Mouse (Mus musculus): ENCODE results near the gene Adgrb3. TPM values are rescaled to one million over a fixed set of nuclear protein-coding genes. Genes with fewer than 3 reads are reported as not detected.

Adgrb3 gene
- polyA plus RNA-seq, 1 experiment, result 0.08 TPM

DNA sequence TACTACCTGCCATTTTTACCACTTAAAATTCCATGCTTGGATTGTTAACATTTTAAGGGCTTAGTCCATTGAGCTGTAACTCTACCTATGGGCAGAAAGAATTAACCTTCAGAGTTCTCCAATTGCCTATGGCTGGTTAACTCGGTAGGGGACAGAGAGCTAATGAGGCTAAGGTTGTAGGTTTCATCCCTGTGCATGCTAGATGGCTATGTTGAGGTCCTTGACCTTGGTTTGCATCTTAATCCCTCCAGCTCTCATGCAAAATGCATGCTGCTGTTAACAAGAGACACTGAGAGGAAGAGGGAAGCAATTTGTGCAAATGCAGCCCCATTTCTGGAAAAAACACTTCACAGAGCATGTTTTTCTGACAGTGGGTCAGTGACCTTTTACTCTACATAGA lies 366.9 kb downstream of the Adgrb3 start:
- 47% methylated on average over 1 of the region's 1 CpGs for WGBS
- no peaks in the 10 kb centered on the region for H3K4me1 ChIP-seq (ENCODE audit: control insufficient read depth, insufficient read depth, insufficient read length)
- no peak overlapping the region for H3K4me3 ChIP-seq (ENCODE audit: extremely low read depth, insufficient read depth, insufficient read length)
- TF ChIP-seq POLR2A (IDR thresholded peaks at IDR 0.05; ENCODE audit: low read depth, low read length), result no peak
- TF ChIP-seq CTCF (IDR thresholded peaks at IDR 0.05; ENCODE audit: extremely low read depth, insufficient read depth, insufficient read length, insufficient replicate concordance), result no peak
- H3K36me3 ChIP-seq (ENCODE audit: control insufficient read depth, insufficient read depth, low read length), result no peaks in the 10 kb centered on the region
- no peak for DNase-seq (ENCODE audit: low read depth in 1 of 2, low spot score in 2 of 2)
- no peak overlapping the region for H3K27ac ChIP-seq (ENCODE audit: insufficient read depth, low read length)
- no peaks in the 10 kb centered on the region for H3K27me3 ChIP-seq (ENCODE audit: control insufficient read depth, insufficient read depth, low read length)

DNA sequence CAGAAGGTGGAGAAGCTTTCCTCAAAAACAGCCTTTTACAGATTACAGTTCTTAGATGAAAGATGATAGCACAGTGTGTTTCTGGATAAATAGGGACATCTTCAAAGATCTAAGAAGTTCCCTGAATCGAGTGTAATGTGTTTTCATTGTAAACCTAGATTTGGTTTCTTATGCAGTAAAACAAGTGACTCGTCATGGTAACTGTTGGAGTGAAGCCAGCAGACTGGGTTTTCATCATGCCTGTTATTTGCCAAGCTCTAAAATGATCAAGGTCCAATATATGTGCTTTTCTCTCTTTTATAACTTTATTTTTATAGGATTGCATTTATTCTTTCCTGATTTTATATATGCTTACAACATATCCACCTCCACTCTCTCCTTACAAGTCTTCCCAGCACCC lies 394.0 kb downstream of the Adgrb3 start:
- H3K36me3 ChIP-seq (ENCODE audit: control insufficient read depth, insufficient read depth, low read length), result no peaks in the 10 kb centered on the region
- 70% methylated on average over 2 of the region's 2 CpGs for WGBS
- H3K27me3 ChIP-seq (ENCODE audit: control insufficient read depth, insufficient read depth, low read length), result no peaks in the 10 kb centered on the region
- no peak overlapping the region for H3K27ac ChIP-seq (ENCODE audit: insufficient read depth, low read length)
- TF ChIP-seq POLR2A (IDR thresholded peaks at IDR 0.05; ENCODE audit: low read depth, low read length) (no peak), CTCF (IDR thresholded peaks at IDR 0.05; ENCODE audit: extremely low read depth, insufficient read depth, insufficient read length, insufficient replicate concordance) (no peak)
- no peak for DNase-seq (ENCODE audit: low read depth in 1 of 2, low spot score in 2 of 2)
- no peak overlapping the region for H3K4me3 ChIP-seq (ENCODE audit: extremely low read depth, insufficient read depth, insufficient read length)
- H3K4me1 ChIP-seq (ENCODE audit: control insufficient read depth, insufficient read depth, insufficient read length), result no peaks in the 10 kb centered on the region

DNA sequence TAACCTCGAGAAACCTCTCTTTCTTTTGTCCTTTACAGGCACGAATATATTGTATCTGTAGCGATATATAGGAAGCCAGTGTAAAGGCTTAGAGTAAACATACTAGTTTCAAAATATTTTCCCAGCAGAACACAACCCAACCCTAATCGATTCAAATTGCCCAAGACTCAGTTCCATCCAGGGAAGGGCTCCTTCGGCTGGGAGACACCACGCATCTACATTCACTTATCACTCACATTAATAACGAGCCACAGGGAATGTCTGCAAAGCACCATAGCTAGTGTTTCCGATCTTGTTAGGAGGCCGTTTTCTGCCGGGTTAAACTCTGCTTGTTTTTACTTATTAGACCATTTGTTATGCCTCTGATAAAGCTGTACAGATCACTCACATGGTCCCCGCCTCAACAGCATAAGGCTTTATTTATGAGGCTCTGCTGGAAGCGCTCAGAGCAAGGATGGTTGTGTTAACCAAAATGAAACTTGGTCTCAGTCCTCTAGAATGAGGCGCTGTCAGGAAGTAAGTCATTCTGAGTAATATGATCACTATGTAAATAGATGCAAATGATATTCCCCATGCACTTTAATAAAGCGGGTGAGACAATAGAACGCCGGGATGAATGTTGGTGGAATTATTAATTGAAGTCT lies 399.2 kb downstream of the Adgrb3 start:
- no peak overlapping the region for H3K4me3 ChIP-seq (ENCODE audit: extremely low read depth, insufficient read depth, insufficient read length)
- H3K4me1 ChIP-seq (ENCODE audit: control insufficient read depth, insufficient read depth, insufficient read length), result no peaks in the 10 kb centered on the region
- H3K27ac ChIP-seq (ENCODE audit: insufficient read depth, low read length), result no peak overlapping the region
- no peaks in the 10 kb centered on the region for H3K36me3 ChIP-seq (ENCODE audit: control insufficient read depth, insufficient read depth, low read length)
- TF ChIP-seq POLR2A (IDR thresholded peaks at IDR 0.05; ENCODE audit: low read depth, low read length), result no peak
- no peak for TF ChIP-seq CTCF (IDR thresholded peaks at IDR 0.05; ENCODE audit: extremely low read depth, insufficient read depth, insufficient read length, insufficient replicate concordance)
- H3K27me3 ChIP-seq (ENCODE audit: control insufficient read depth, insufficient read depth, low read length), result no peaks in the 10 kb centered on the region
- no peak for DNase-seq (ENCODE audit: low read depth in 1 of 2, low spot score in 2 of 2)
- 84% methylated on average over 16 of the region's 16 CpGs for WGBS

DNA sequence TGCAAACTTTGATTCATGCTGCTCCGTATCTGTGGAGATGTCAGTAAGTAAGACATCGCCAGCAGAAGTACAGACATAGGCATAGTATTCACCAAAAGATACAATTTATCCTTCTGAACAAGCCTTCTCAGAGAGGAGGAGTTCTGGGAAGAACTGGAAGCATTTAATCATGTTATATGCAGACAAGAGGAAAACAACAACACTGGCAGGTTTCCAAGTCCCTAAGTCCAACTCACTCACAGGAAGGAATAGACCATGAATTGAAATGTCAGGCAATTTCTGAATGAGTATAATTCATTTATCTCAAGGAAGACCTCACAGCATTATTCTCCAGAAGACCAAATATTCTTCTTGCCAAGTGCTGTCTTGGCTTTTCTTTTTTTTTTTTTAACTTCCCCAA lies 408.8 kb downstream of the Adgrb3 start:
- H3K27ac ChIP-seq (ENCODE audit: insufficient read depth, low read length), result no peak overlapping the region
- no peaks in the 10 kb centered on the region for H3K36me3 ChIP-seq (ENCODE audit: control insufficient read depth, insufficient read depth, low read length)
- no peak for DNase-seq (ENCODE audit: low read depth in 1 of 2, low spot score in 2 of 2)
- 87% methylated on average over 2 of the region's 2 CpGs for WGBS
- H3K27me3 ChIP-seq (ENCODE audit: control insufficient read depth, insufficient read depth, low read length), result no peaks in the 10 kb centered on the region
- TF ChIP-seq CTCF (IDR thresholded peaks at IDR 0.05; ENCODE audit: extremely low read depth, insufficient read depth, insufficient read length, insufficient replicate concordance) (no peak), POLR2A (IDR thresholded peaks at IDR 0.05; ENCODE audit: low read depth, low read length) (no peak)
- no peaks in the 10 kb centered on the region for H3K4me1 ChIP-seq (ENCODE audit: control insufficient read depth, insufficient read depth, insufficient read length)
- H3K4me3 ChIP-seq (ENCODE audit: extremely low read depth, insufficient read depth, insufficient read length), result no peak overlapping the region

DNA sequence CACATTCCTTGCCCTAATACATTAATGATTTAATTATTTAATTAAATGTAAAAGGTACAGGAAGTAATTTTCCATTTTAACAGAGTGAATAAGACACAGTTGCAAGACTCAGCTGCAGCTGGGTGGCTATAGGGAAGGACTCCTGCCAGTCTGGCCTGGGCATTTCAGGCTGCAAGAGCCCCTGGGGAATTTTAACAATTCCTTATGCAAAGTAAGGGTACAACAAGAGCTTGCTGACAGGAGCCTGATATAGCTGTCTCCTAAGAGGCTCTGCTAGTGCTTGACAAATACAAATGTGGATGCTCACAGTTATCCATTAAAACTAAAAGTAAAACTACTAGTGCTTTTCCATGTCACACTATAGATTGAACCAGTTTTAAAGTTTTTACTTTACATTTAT lies 410.1 kb downstream of the Adgrb3 start:
- Histone ChIP-seq H3K27ac (ENCODE audit: insufficient read depth, low read length) (no peak overlapping the region), H3K4me3 (ENCODE audit: extremely low read depth, insufficient read depth, insufficient read length) (no peak overlapping the region), H3K4me1 (ENCODE audit: control insufficient read depth, insufficient read depth, insufficient read length) (no peaks in the 10 kb centered on the region), H3K36me3 (ENCODE audit: control insufficient read depth, insufficient read depth, low read length) (no peaks in the 10 kb centered on the region), H3K27me3 (ENCODE audit: control insufficient read depth, insufficient read depth, low read length) (no peaks in the 10 kb centered on the region)
- no peak for DNase-seq (ENCODE audit: low read depth in 1 of 2, low spot score in 2 of 2)
- no peak for TF ChIP-seq CTCF (IDR thresholded peaks at IDR 0.05; ENCODE audit: extremely low read depth, insufficient read depth, insufficient read length, insufficient replicate concordance)

DNA sequence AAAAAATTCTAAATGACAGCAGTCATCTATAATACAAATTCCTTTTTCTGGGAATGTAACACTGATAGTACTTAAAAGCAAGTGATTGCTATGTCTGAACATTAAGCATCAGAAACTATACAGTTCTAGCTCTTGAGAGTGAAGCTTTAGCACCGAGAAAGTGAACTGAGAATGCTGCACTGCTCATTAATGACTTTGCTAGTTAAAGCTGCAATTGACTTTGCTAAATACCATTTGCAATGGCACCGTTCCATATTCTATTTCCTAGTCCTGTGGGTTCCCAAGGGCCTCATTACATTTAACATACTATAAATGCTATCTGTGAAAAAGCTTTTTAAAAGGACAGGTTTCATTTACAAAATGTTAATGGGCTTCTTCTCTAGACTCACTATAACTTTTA lies 414.4 kb downstream of the Adgrb3 start:
- TF ChIP-seq CTCF (IDR thresholded peaks at IDR 0.05; ENCODE audit: extremely low read depth, insufficient read depth, insufficient read length, insufficient replicate concordance), result no peak
- TF ChIP-seq POLR2A (IDR thresholded peaks at IDR 0.05; ENCODE audit: low read depth, low read length), result no peak
- Histone ChIP-seq H3K27me3 (ENCODE audit: control insufficient read depth, insufficient read depth, low read length) (no peaks in the 10 kb centered on the region), H3K4me3 (ENCODE audit: extremely low read depth, insufficient read depth, insufficient read length) (no peak overlapping the region), H3K27ac (ENCODE audit: insufficient read depth, low read length) (no peak overlapping the region), H3K36me3 (ENCODE audit: control insufficient read depth, insufficient read depth, low read length) (no peaks in the 10 kb centered on the region), H3K4me1 (ENCODE audit: control insufficient read depth, insufficient read depth, insufficient read length) (no peaks in the 10 kb centered on the region)
- 81% methylated on average over 2 of the region's 2 CpGs for WGBS
- DNase-seq (ENCODE audit: low read depth in 1 of 2, low spot score in 2 of 2), result no peak

DNA sequence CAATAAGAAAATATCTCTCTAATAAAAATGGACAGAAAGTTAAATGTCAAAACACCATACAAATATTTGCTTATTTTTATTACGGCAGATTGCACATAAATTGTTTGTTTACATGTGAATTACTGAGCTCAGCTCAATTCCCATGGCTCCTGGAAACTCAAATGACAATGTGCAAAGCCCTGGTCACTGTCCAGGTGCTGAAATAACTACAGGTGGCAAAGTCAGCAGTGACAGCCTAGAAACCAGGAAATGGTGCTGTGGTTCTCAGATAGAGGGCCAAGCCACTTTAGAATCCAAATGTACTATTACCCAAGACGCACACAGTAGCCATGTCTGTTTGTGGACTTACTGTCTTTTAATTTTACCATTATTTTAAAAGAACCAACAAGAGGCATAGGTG lies 465.3 kb downstream of the Adgrb3 start:
- no peak for TF ChIP-seq CTCF (IDR thresholded peaks at IDR 0.05; ENCODE audit: extremely low read depth, insufficient read depth, insufficient read length, insufficient replicate concordance)
- no peak for TF ChIP-seq POLR2A (IDR thresholded peaks at IDR 0.05; ENCODE audit: low read depth, low read length)
- DNase-seq (ENCODE audit: low read depth in 1 of 2, low spot score in 2 of 2), result no peak
- Histone ChIP-seq H3K4me3 (ENCODE audit: extremely low read depth, insufficient read depth, insufficient read length) (no peak overlapping the region), H3K27ac (ENCODE audit: insufficient read depth, low read length) (no peak overlapping the region), H3K4me1 (ENCODE audit: control insufficient read depth, insufficient read depth, insufficient read length) (no peaks in the 10 kb centered on the region), H3K27me3 (ENCODE audit: control insufficient read depth, insufficient read depth, low read length) (no peaks in the 10 kb centered on the region), H3K36me3 (ENCODE audit: control insufficient read depth, insufficient read depth, low read length) (no peaks in the 10 kb centered on the region)
- 91% methylated on average over 2 of the region's 2 CpGs for WGBS
